Mouse (Mus musculus) brain, adult 2 months (tissue): ENCODE results near the gene Ankrd6.
A peak's percentile ranks its signal among the peaks of the same experiment; 100 is the strongest.

ENCODE experiments used
- DNase-seq: peaks from one replicate; pipeline ENCODE4 v3.0.0; 2011; ENCODE audit warnings: low read depth, low spot score

Ankrd6 gene

DNA sequence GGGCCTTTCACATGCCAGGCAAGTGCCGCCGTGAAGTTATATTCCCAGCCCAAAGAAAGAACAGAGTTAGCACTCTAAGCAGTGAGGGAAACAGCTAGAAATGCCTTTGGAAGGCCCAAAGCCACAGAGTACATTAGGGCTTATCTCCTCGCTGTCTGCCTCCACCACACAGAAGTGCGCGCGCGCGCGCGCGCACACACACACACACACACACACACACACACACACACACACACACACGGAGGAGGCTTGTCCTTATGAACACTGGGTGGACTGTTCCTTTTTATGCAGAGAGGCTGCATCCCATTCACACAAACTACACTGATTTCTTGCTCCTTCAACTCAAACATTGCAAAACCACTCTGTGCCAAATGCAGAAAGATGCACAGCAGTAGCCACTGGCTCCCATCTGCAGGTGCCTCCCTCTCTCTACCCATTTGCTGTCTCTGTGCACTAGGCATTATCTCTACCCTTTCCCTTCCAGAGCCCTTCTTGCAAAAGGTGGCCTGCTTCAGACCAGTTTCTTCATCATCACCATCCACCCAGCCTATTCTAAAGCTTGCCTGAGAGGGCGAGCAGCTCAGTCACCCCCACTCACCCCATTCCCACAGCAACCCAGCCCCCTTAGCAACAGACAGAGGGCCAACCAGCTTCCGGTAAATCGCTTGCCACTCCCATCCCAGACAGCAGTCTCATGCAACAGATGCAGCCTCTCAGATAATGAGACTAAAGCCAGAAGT lies 88.5 kb downstream of the Ankrd6 start:
- peak; percentile 85 for DNase-seq

DNA sequence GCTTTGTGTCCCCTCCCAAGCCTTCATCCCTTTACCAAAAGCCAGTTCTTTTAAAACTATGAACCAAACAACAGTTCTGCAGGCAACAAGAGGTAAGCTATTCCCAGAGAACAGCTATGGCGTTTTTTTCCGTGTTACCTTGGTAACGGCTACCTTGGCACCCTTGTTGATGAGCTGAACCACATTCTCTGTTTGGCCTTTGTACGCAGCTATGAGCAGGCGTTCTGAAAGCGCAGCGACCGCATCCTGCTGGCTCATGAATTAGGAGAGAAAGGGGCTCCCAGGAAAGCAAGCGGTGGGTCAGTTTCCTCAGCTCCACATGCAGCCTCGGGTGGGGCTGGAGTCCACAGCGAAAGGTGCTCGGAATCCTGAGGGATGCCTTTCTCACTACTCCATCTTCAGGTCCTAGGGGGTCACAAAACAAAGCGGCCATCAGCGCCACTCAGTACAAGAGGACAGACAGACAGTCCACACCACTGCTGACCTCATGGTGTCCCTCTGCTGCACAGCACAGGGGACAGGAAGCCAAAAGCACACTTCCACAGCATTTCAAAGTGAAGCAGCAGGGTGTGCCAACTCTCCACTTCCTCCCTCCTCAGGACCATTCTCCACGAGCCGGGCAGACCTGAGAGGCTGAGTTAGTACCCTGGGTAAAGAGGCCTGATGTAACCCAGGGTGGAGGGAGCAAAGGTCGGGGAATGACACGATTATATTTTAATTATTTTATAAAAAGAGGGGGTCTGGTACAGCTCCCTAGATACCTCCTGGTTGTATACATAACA lies 90.3 kb downstream of the Ankrd6 start:
- peak; percentile 82 for DNase-seq

DNA sequence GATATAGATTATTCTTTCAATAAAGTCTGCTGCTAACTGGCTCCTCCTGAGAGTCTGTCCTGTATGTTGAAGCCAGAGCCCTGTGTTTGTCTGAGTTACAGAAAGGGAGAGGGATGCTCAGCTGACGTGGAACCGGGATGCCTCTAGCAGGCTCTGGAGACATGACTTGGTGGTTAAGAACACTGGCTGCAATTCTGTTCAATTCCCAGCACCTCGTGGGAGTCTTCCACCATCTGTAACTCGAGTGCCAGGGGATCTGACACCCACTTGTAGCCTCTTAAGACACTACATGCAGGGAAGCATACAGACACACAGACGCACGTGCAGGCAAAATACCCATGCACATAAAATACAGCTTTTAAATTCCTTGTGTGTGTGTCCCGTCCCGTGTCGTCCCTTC lies 95.1 kb downstream of the Ankrd6 start:
- peak; percentile 80 for DNase-seq

DNA sequence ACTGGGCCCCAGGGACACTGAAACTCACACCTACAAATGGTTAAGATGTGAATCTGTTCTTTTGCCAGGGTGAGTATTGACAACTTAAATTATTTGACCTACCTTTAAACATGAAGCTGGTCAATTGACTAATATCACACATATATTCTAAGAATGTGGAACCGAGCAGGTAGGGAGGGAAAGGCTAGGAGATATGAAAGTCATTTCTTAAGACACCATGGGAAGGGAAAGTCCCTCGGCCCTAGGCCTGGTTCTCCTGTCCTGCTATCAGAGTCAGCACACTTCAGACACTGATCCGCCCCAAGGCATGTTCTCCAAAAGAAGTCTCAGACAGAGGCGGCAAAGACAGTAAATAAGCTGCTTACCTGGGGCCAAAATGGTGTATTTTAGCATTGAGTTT lies 95.7 kb downstream of the Ankrd6 start:
- no peak for DNase-seq

DNA sequence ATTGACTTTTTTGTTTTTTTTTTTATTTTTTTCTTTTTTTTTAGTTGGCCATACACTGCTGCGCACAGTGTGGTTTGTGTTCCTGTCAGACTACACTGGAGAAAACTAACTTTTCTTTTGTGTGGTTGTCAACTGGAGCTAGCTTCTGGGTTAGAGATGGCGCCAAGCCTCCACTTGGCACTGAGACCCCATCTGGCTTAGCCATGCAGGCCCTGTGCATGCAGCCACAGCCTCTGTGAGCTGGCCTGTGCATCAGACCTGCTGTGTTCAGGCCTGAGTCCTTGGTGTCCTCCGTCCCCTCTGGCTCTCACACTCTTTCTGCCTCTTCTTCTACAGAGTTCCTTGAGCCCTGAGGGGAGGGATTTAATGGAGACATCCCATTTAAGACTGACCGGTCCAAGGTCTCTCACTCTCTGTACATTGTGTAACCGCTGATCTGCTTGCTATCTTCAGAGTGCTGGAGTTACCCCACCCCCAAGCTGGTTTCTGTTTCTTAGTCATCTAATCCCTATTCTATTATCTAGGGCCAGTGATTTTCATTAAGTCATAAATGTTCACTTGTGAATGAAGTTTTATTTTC lies 96.9 kb downstream of the Ankrd6 start:
- DNase-seq = no peak

DNA sequence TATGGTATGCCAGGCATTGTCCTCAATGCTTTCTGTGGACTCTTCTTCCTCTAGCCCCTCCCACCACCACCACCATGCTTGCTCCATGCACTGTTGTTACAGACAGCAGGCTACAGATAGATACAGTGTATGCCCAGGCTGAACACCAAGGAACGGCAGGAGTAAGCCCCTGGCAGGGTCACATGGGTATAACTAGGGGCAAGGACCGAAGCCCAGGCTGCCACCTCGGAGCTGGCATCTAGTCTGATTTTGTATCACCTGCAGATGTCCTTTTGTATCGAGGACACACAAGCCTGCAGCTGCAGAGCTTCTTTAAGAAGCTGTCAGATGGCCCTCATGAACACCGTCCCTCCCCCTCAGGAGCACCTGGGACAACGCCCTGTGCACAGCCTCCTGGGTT lies 97.8 kb downstream of the Ankrd6 start:
- no peak for DNase-seq

DNA sequence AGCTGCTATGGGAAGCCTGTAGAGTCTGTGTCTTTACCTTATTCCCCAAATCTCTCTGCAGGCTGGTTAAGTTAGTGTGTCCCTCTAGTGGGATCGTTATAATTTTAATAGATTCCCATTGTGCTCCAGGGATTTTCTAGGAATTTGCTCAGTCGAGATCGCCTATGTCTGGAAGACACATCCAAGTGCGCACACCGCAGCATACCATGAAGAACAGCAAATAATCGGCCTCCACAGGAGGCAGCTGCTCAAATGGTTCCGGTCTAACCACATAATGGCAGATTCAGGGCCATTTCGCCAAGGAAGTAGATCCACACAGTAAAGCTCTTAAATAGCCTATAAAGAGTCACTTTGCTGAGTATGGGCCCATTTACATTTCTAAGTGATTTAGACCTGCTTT lies 98.3 kb downstream of the Ankrd6 start:
- DNase-seq = no peak

DNA sequence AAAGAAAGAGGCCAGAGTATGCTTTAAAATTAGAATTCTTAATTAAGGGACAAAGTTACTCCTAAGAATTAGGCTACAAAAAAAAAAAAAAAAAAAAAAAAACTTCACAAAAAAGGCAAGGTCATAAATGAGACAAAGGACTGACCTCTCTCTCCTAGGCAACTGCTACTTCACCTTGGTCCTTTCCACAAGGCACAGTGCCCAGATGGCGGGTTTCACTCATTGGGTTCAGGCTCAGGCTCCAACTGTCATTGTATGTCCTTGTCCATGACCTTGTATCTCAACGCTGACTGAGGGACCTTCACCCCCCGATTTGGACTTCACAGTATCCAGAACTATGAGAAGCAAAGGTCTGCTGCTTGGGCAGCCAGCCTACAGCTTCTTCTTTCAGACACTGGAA lies 112.2 kb downstream of the Ankrd6 start:
- no peak for DNase-seq

DNA sequence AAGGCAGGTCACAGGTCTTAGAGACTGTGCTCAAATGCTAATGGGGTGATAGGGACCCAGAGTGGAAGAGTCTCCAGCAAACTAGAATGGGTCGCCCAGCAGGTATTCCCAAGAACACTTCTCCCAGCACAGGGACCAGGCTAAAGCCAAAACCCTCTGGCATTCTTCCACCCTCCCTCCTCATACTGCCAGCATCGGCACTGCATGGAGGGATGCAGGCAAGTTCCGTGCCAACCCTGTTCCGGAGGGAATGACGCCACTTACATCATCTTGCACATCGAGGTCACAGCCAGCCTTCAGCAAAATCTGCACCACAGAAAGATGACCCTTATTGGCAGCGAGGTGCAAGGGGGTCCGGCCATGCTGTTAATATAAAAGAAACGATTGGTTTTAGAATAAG lies 114.6 kb downstream of the Ankrd6 start:
- peak; percentile 58 for DNase-seq

DNA sequence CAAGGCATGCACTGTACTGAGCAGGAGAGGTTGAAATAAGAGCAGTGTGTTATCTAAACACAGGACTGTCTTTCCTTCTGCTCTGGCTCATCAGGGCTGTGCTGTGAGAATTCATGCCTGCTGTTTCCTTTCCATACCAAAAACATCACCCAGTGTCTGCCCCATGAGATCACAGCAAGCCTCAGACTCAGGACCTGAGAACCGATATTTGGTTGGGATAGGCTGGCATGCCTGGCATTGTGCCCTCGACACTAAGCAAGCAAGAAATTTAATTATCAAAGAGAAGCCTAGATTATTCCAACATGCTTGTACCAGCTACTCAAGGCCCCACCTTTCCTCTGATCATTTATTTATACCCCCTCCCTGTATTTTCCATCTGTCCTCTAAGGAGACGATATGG lies 116.1 kb downstream of the Ankrd6 start:
- no peak for DNase-seq

DNA sequence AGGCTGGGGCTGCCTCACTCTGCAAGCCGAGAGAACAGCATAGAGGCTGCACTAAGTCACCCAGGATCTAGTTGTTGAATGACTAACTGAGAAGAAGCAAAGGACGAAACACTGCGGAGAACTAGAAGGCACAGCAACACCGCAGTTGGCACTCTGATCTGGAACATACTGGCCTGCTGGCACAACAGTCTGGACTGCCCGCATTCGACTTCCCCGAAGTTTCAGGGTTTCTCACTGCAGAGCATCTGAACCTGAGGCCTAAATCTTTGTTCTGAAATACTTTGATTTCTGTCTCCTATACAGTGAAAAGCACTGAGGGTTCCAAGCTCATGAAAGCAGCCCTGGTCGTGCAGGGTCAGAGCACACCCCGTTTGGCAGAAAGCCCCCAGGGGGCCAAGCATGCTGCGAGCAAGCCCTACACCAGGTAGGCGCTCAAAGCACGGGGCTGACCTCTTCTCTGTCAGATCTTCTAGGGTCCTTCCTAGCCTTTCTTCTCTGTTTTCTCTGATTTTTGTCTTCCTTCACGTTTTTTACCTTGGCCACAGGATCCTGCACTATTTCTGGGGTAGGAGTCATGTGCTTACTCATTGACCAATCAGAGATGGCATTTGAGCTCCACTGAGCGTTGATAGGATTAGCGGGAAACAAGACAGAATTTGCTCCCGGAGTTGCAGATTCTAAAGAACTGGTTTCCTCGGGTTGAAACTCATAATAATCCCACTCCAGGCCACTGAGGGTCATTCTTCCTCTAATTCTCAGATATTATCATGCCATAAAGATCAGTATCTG lies 117.0 kb downstream of the Ankrd6 start:
- peak; percentile 79 for DNase-seq

DNA sequence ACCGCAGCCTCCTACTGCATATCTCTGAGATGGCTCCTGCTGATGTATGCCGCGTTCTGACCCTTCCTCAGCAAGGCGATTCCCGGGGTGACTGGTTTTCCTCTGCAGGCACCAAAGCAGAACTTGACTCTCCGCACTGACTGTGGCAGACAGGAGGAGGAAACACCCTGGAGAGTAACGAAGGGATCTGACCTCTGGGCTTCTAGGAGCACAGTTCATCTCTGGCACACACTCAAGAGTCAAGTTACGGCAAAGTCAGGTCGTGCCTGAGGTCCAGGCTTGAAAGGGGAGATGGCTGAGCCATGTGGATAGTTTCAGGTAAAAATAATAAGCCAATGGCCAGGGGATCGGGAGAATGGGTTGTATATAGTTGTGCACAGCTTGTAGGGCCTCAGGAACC lies 121.3 kb downstream of the Ankrd6 start:
- DNase-seq = no peak

DNA sequence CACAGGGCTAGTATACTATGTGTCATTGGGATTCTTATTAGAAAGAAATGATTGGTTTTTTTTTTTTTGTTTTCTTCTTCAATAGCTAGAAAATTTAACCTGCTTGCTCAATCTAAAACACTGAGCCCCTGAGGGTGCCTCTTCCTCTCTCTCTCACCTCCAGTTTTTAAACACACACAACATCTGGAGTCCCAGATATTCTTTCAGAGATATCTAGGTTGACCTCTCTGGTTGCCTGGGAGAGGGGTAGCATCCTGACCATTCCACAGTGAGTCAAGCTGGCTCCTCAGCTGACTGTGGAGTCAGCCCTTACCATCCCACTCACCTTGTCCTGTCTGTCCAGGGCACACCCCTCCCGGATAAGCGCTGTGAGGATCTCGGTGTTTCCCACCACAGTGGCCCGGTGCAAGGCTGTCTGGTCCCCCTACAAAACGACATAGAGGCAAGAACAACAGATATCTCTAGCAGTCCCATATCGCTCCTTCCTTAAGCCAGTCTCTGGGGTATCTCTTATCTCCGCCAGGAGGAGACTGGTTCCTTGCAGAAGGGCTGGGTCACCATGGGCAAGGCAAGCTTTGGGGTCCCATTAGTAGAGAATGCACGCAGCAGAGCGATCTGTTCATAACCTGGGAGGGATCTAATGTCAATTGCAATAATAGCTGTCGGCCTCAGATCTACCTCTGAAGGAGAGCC lies 122.1 kb downstream of the Ankrd6 start:
- no peak for DNase-seq

DNA sequence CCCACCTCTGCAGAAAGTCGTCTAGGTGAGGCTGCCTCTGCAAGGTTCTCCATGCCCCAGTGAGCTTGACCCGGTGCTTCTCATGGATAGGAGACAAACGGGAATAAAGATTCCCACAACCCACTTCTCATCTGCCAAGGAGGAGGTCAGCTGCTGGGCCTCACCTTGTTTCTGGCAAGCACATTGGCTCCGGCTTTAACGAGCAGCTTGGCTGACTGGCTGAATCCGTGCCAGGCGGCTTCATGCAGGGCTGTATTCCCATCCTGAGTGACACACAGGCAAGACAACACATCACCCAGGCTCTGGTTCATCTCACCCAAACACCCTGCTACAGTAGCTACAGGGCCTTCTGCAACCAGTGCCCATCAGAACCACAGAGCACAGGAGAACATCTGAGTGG lies 123.7 kb downstream of the Ankrd6 start:
- DNase-seq = peak; percentile 92

DNA sequence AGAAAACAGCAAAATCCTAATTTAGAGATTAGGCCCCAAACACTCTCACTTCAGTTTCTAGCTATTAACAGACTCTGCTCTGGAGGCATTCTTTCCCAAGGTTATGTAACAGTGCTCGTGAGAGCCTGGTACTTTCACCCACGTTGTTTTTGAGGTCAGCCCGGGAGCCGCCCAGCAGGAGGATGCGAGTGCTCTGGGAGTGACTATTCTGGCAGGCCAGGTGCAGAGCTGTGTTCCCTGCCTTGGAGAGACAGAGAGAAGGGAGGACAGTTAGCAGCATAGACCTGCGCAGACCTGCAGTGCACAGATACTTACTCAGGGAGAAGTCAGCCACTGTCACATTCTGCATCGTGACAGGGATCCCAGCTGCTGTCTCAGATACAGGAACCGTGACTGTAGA lies 126.4 kb downstream of the Ankrd6 start:
- peak; percentile 66 for DNase-seq

DNA sequence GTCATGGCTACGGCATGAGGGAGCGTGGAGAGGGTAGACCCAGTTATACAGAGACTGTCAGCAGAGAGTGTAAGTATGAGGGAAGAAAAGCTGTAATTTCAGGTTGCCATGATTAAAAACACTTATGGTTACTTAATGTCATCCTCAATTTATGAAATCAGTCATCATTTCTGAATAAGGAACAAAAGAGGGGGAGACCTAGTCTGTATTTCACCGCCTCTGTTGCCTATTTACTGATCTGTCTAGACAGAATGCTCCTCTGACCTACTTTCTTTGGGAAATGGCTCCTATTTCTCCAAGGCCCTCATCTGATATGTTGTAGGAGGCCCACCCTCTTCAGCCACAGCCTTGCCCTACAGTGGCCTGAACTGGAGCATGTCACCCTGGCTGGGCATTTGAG lies 130.0 kb downstream of the Ankrd6 start:
- no peak for DNase-seq

DNA sequence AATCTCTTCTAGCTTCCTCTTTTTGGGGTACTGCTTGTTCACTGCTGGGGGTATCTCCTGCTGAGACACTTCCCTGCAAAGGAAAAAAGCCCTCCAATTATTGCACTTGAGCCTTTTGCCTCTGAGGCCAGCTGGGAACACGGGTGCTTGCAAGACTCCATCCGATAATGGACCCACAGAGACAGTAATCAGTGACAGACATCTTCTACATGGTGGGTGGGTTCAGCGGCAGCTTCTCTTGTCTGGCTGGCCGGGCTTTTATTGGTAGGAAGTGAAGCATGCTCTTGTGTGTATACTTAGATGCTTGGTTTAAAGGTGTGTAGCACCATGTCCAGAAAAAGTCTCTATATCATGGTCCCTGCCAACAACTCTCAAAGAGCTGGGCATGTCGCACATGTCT lies 133.2 kb downstream of the Ankrd6 start:
- no peak for DNase-seq

DNA sequence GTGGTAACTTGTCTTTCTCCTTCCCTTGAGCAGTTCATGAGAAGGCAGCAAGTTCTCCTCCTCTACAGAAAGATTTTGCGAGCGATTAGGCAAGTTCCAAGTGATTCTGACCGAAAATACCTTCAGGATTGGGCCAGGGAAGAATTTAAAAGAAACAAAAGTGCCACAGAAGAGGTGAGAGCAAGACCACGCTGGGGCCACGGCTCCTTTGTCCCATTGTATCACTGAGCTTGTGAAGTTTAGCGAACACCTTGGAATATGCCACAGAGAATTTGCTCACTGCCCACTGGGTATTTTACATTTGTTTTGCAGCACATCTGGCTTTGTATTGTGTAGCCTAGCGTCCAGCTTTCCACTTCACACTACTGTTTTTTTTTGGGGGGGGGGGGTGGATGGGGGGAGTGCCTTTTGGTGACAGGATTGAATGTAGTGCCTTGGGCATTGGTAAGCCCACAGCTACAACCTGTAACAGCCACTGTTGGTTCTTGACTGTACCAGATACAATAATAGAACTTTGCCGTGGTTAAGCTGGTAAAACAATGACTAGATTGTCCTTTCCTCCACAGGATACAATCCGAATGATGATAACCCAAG lies 150.0 kb downstream of the Ankrd6 start:
- peak; percentile 8 for DNase-seq

DNA sequence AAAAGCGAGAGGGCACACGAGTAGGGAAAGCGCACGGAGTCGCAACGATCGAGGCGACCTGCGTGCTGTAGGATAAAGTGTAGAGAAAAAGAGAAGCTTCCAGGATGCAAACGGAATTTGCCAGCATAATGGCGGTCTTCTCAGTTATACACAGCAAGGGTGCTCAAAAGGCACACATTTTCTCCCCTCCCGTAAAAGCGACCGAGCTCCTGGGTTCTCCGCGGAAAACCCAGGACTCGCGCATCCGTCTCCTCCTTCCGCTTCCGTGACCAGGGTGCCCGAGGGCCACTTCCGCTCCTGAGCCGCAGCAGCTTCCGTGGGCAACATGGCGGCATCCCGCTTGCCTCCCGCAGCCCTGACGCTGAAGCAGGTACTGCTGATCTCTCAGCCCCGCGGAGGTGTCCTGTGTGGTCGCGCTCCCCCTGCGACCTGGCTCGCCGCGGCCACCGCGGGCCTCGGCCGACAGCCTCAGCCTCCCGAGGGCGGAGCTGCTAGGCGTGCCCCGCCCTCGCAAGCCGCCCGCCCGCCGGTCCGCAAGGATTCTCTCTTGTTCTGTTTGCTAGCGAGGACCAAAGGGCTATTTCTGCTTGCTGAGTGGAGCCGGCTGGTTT lies 150.6 kb downstream of the Ankrd6 start, which contains the start of gene Lyrm2:
Gene Lyrm2 (plus strand): TSS at position 288 of the 611 bp plus-strand sequence.
- DNase-seq = peak; percentile 94

DNA sequence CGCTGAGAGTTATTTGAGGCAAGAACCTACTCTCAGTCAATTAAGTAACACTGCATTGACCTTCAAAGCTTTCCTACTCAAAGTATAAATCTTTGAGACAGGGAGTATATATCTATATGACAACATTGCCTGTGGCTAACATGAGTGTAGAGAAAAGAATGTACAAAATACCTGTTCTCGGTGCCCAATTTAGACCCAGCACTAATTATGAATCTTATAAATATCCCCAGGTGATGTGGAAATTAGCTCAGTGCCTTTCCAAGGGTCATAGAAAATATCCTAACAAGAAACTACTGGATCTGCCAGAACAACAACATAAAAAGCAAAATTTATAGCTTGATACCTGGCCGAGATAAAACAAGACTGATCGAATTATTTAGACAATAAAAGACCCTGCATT lies 151.7 kb downstream of the Ankrd6 start:
- DNase-seq = no peak

DNA sequence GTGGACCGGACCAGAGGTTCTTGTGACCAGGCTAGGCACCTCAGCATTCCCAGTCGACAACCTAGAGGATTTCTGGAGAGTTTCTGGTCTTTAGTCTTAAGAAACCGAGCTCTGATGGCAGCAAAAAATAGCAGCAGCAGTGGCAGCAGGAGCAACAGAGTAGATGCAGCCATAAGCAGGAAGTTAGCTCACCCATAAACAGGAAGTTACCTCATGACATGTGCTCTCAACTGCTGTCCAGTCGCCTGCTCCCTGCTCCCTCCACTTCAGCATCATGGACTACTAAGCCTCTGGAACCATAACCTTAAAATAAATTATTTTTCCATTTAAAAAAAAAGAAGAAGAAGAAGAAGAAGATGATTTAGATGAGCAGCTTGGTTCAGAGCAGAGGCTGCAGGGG lies 161.6 kb downstream of the Ankrd6 start:
- DNase-seq = no peak
